Mouse (Mus musculus) MEL (cell line): ENCODE measurements around the gene Cmbl.

ENCODE experiments used
- CHD2 ChIP-seq: IDR thresholded peaks from 2 replicates; pipeline ENCODE4 v1.6.1; 2011; ENCODE audit warnings: low read length, improper control_type of control experiment
- CTCF ChIP-seq, 3 experiments: IDR thresholded peaks in 2 of 3; conservative IDR thresholded peaks in 1 of 3; 2 replicates each; pipeline ENCODE4 v1.5.1; 2011 to 2012; ENCODE audit warnings: low read length in 3 of 3, low read depth in 2 of 3, mild to moderate bottlenecking in 2 of 3, improper control_type of control experiment in 1 of 3, inconsistent platforms in 1 of 3, mixed read lengths in 1 of 3, moderate library complexity in 1 of 3; ENCODE audit not compliant: control insufficient read depth in 1 of 3, insufficient read depth in 1 of 3, poor library complexity in 1 of 3, severe bottlenecking in 1 of 3
- GATA1 ChIP-seq: IDR thresholded peaks from 2 replicates; pipeline ENCODE4 v1.6.1; 2011; ENCODE audit warnings: low read depth, low read length, improper control_type of control experiment
- JUND ChIP-seq: IDR thresholded peaks from 2 replicates; pipeline ENCODE4 v1.6.1; 2011; ENCODE audit warnings: low read depth, mild to moderate bottlenecking, improper control_type of control experiment, low read length
- MAZ ChIP-seq: IDR thresholded peaks from 2 replicates; pipeline ENCODE4 v1.6.1; 2012; ENCODE audit warnings: low read depth, mild to moderate bottlenecking, inconsistent platforms, low read length, improper control_type of control experiment
- POLR2A ChIP-seq, 2 experiments: IDR thresholded peaks; 2 replicates each; pipeline ENCODE4 v1.6.1; 2011 to 2012; ENCODE audit warnings: low read length in 2 of 2, mild to moderate bottlenecking in 2 of 2, control low read depth in 1 of 2, improper control_type of control experiment in 1 of 2, low read depth in 1 of 2, moderate library complexity in 1 of 2; ENCODE audit not compliant: control insufficient read depth in 1 of 2, insufficient read depth in 1 of 2, poor library complexity in 1 of 2
- SIN3A ChIP-seq: IDR thresholded peaks from 2 replicates; pipeline ENCODE4 v1.6.1; 2012; ENCODE audit warnings: low read length, improper control_type of control experiment, inconsistent platforms
- ZC3H11A ChIP-seq: IDR thresholded peaks from 2 replicates; pipeline ENCODE4 v1.6.1; 2012; ENCODE audit warnings: low read depth, mild to moderate bottlenecking, inconsistent platforms, low read length, improper control_type of control experiment

DNA sequence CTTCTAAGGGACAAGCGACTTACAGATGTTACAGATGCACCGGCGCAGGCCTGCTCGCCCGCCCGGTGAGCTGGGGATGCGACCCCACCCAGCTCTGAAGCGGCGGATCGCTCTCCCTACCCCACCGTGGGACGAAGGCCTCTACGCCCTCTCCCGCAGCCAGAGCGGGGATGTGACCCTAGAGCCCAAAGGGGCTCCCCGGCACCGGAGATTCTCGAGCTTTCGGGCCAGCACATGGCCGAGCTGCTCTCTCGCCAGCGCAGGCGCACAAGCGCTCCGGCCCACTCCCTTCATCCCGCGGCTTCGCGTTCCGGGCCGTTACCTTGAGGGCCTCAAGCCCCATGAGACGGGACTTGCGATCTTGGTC, 36.1 kb downstream of the Cmbl start:
- TF ChIP-seq CTCF (IDR thresholded peaks at IDR 0.05 in 2 of 3, conservative IDR thresholded peaks at IDR 0.05 in 1 of 3; ENCODE audit: control insufficient read depth in 1 of 3, insufficient read depth in 1 of 3, low read depth in 2 of 3, low read length in 3 of 3, poor library complexity in 1 of 3, severe bottlenecking in 1 of 3) (no peak), GATA1 (no peak), JUND (no peak), POLR2A (IDR thresholded peaks at IDR 0.05; ENCODE audit: control insufficient read depth in 1 of 2, insufficient read depth in 1 of 2, low read depth in 1 of 2, low read length in 2 of 2, poor library complexity in 1 of 2) (peak in 1 of 2 experiments; percentile 88; a peak in 1 of 4 replicates), SIN3A (no peak), CHD2 (no peak), ZC3H11A (no peak), MAZ (peak; percentile 3; the same call in 1 of the 2 replicates)
